ENCODE assay signal across 29 mouse cellular contexts in genomic region chr9:119038574-119038973, GRCm38 (mm10). TPM values are rescaled to one million over a fixed set of nuclear protein-coding genes. Genes with fewer than 3 reads are reported as not detected.
DNase-seq lines count a peak whose midpoint lies in the region; ATAC-seq and TF ChIP-seq lines count a peak whose summit lies in the region.
"Had no signal": no experiment of that assay in that cellular context is flagged by ENCODE, and none has a peak within 500 bp of the region (broad histone marks: within the 10 kb centered on the region; RNA-seq: fewer than 3 reads in every experiment).

No protein-coding gene starts in this region.

- H3K27ac ChIP-seq in MEL (ENCODE audit: control insufficient read depth, low read depth, low read length) = no peak overlapping the region
- no peak overlapping the region for H3K27ac ChIP-seq in liver, embryonic 14.5 days
- no peak overlapping the region for H3K27ac ChIP-seq in hindbrain, embryonic 11.5 days (ENCODE audit: low read depth, low read length)
- H3K27ac ChIP-seq: embryonic facial prominence, embryonic 12.5 days; embryonic facial prominence, embryonic 15.5 days; forebrain, embryonic 12.5 days; forebrain, embryonic 15.5 days; heart, embryonic 10.5 days; heart, embryonic 13.5 days; hindbrain, embryonic 13.5 days had no signal

- H3K9me3 ChIP-seq in E14TG2a.4 (ENCODE audit: low read length) = no peaks in the 10 kb centered on the region
- H3K9me3 ChIP-seq in MEL (replicated peaks; ENCODE audit: insufficient read depth, low read length) = no peaks in the 10 kb centered on the region
- no peaks in the 10 kb centered on the region for H3K9me3 ChIP-seq in liver, embryonic 14.5 days (ENCODE audit: control insufficient read depth, low read length)
- H3K9me3 ChIP-seq in hindbrain, embryonic 11.5 days (ENCODE audit: control insufficient read depth, low read length) = no peaks in the 10 kb centered on the region
- H3K9me3 ChIP-seq: embryonic facial prominence, embryonic 12.5 days; embryonic facial prominence, embryonic 15.5 days; forebrain, embryonic 12.5 days; forebrain, embryonic 15.5 days; heart, embryonic 10.5 days; heart, embryonic 13.5 days; hindbrain, embryonic 13.5 days had no signal

- H3K79me2 ChIP-seq in MEL (ENCODE audit: control insufficient read depth, insufficient read depth, low read length, poor library complexity) = no peaks in the 10 kb centered on the region

- no peak for TF ChIP-seq POLR2A in MEL (IDR thresholded peaks at IDR 0.05; ENCODE audit: control insufficient read depth in 1 of 2, insufficient read depth in 1 of 2, low read depth in 1 of 2, low read length in 2 of 2, poor library complexity in 1 of 2)

- intact Hi-C loops in left cerebral cortex, postnatal 10 days (cut with DNase I) = no loop called here

- WGBS in liver, embryonic 14.5 days (ENCODE audit: insufficient replicate concordance) = 20% methylated on average over 3 of the region's 3 CpGs
- 91% methylated on average over 3 of the region's 3 CpGs for WGBS in hindbrain, embryonic 11.5 days

- peak; percentile 69; the same call in 1 of the 2 replicates for ATAC-seq in liver, embryonic 14.5 days (ENCODE audit: insufficient read depth)
- ATAC-seq in hindbrain, embryonic 11.5 days (ENCODE audit: low FRiP score) = no peak
- ATAC-seq: CD4-positive, CD25-positive, alpha-beta regulatory T cell, adult 4 months; forebrain, embryonic 15.5 days; hindbrain, embryonic 16.5 days; Patski had no signal

- peak; percentile 36 for DNase-seq in MEL (ENCODE audit: low read depth, low spot score)
- DNase-seq in liver, embryonic 14.5 days (ENCODE audit: low read depth in 3 of 3, low spot score in 3 of 3) = no peak
- DNase-seq in hindbrain, embryonic 11.5 days (ENCODE audit: low spot score) = no peak
- no peak for DNase-seq in left cerebral cortex, postnatal 10 days (ENCODE audit: extremely low spot score in 1 of 2, low spot score in 2 of 2)
- no peak for DNase-seq in frontal cortex, postnatal 36 days (ENCODE audit: low spot score in 2 of 2)
- DNase-seq: adrenal gland, postnatal 10 days; adrenal gland, postnatal 36 days; cerebellum, adult 11 months; cerebellum, adult 2 months; cerebellum, adult 9-11 months; cerebellum, postnatal 25 days; gastrocnemius, postnatal 10 days; gastrocnemius, postnatal 36 days; heart, adult 2 months; heart, postnatal 14 days had no signal

- H3K27me3 ChIP-seq in E14TG2a.4 (ENCODE audit: insufficient read depth, low read length) (peaks cover 23% of the 10 kb centered on the region), MEL (ENCODE audit: control insufficient read depth in 1 of 2, insufficient read depth in 2 of 2, low read length in 2 of 2) (no peaks in the 10 kb centered on the region)
- no peaks in the 10 kb centered on the region for H3K27me3 ChIP-seq in liver, embryonic 14.5 days (ENCODE audit: control insufficient read depth, insufficient read depth, low read length)
- H3K27me3 ChIP-seq in hindbrain, embryonic 11.5 days (ENCODE audit: control insufficient read depth, insufficient read depth, low read length) = no peaks in the 10 kb centered on the region
- H3K27me3 ChIP-seq: embryonic facial prominence, embryonic 12.5 days; embryonic facial prominence, embryonic 15.5 days; forebrain, embryonic 12.5 days; forebrain, embryonic 15.5 days; heart, embryonic 13.5 days; hindbrain, embryonic 13.5 days; Patski had no signal

- peak in 1 of 2 experiments; percentile 33; a peak in 2 of 4 replicates for TF ChIP-seq EP300 in MEL (IDR thresholded peaks at IDR 0.05; ENCODE audit: low read depth in 1 of 2, low read length in 2 of 2)
- peak; percentile 16; the same call in 1 of the 2 replicates for TF ChIP-seq EP300 in liver, embryonic 14.5 days (IDR thresholded peaks at IDR 0.05; ENCODE audit: low read depth)

- peaks cover 35% of the 10 kb centered on the region for H3K4me1 ChIP-seq in E14TG2a.4 (replicated peaks; ENCODE audit: low read depth, low read length)
- no peaks in the 10 kb centered on the region for H3K4me1 ChIP-seq in MEL (ENCODE audit: control insufficient read depth in 1 of 2, insufficient read depth in 2 of 2, low read length in 2 of 2)
- no peaks in the 10 kb centered on the region for H3K4me1 ChIP-seq in liver, embryonic 14.5 days (replicated peaks; ENCODE audit: control insufficient read depth in 2 of 2, insufficient read depth in 2 of 2, low read length in 1 of 2)
- H3K4me1 ChIP-seq in hindbrain, embryonic 11.5 days (replicated peaks; ENCODE audit: control insufficient read depth, insufficient read depth, low read length) = 0 out of 2 replicates have a peak, but pooled peaks cover 4% of the 10 kb centered on the region

- no peak overlapping the region for H3K9ac ChIP-seq in MEL (ENCODE audit: control insufficient read depth, low read depth, low read length, poor library complexity, severe bottlenecking)
- no peak overlapping the region for H3K9ac ChIP-seq in liver, embryonic 14.5 days (replicated peaks)
- no peak overlapping the region for H3K9ac ChIP-seq in hindbrain, embryonic 11.5 days (ENCODE audit: low read depth, low read length)
- H3K9ac ChIP-seq: embryonic facial prominence, embryonic 12.5 days; embryonic facial prominence, embryonic 15.5 days; forebrain, embryonic 12.5 days; forebrain, embryonic 15.5 days; heart, embryonic 13.5 days; hindbrain, embryonic 13.5 days had no signal

- H3K4me3 ChIP-seq in E14TG2a.4 (replicated peaks; ENCODE audit: low read length) (no peak overlapping the region), MEL (ENCODE audit: control insufficient read depth in 1 of 2, insufficient read depth in 1 of 2, low read depth in 2 of 2, low read length in 2 of 2) (no peak overlapping the region)
- no peak overlapping the region for H3K4me3 ChIP-seq in liver, embryonic 14.5 days (ENCODE audit: insufficient read depth in 1 of 2, low read depth in 2 of 2, low read length in 2 of 2)
- no peak overlapping the region for H3K4me3 ChIP-seq in hindbrain, embryonic 11.5 days (ENCODE audit: low read depth, low read length)
- H3K4me3 ChIP-seq: embryonic facial prominence, embryonic 12.5 days; embryonic facial prominence, embryonic 15.5 days; erythroblast, embryonic 14.5 days; forebrain, embryonic 12.5 days; forebrain, embryonic 15.5 days; heart, adult 2 months; heart, embryonic 10.5 days; heart, embryonic 13.5 days; hindbrain, embryonic 13.5 days had no signal

- 0 out of 2 replicates have a peak, but pooled peaks have one; percentile 0 for TF ChIP-seq CTCF in E14TG2a.4 (conservative IDR thresholded peaks at IDR 0.05; ENCODE audit: low read length)
- no peak for TF ChIP-seq CTCF in MEL (IDR thresholded peaks at IDR 0.05 in 2 of 3, conservative IDR thresholded peaks at IDR 0.05 in 1 of 3; ENCODE audit: control insufficient read depth in 1 of 3, insufficient read depth in 1 of 3, low read depth in 2 of 3, low read length in 3 of 3, poor library complexity in 1 of 3, severe bottlenecking in 1 of 3)
- no peak for TF ChIP-seq CTCF in liver, embryonic 14.5 days (IDR thresholded peaks at IDR 0.05; ENCODE audit: low read depth)

- TF ChIP-seq RAD21 in MEL (IDR thresholded peaks at IDR 0.05; ENCODE audit: low read depth, low read length) = no peak

- H3K4me2 ChIP-seq in liver, embryonic 14.5 days (ENCODE audit: low read depth) = no peak overlapping the region
- no peak overlapping the region for H3K4me2 ChIP-seq in hindbrain, embryonic 11.5 days (replicated peaks; ENCODE audit: low read depth, low read length)
- H3K4me2 ChIP-seq: embryonic facial prominence, embryonic 12.5 days; embryonic facial prominence, embryonic 15.5 days; forebrain, embryonic 12.5 days; forebrain, embryonic 15.5 days; heart, embryonic 13.5 days; hindbrain, embryonic 13.5 days had no signal

- H3K36me3 ChIP-seq in E14TG2a.4 (ENCODE audit: insufficient read depth, low read length) (no peaks in the 10 kb centered on the region), MEL (ENCODE audit: control insufficient read depth in 1 of 2, insufficient read depth in 2 of 2, low read length in 2 of 2) (no peaks in the 10 kb centered on the region; a peak in 1 of 4 replicates)
- H3K36me3 ChIP-seq in liver, embryonic 14.5 days (replicated peaks; ENCODE audit: control insufficient read depth, insufficient read depth, low read depth) = no peaks in the 10 kb centered on the region; the same call in 1 of the 2 replicates
- H3K36me3 ChIP-seq in hindbrain, embryonic 11.5 days (ENCODE audit: control insufficient read depth, insufficient read depth, low read length) = no peaks in the 10 kb centered on the region

TF ChIP-seq in MEL, 35 proteins besides CTCF, POLR2A, EP300 and RAD21 (continues in another document):
- no peak for TF ChIP-seq ZC3H11A (IDR thresholded peaks at IDR 0.05; ENCODE audit: low read depth, low read length)
- TF ChIP-seq TAL1 (IDR thresholded peaks at IDR 0.05; ENCODE audit: low read length) = peak; percentile 33; the same call in 1 of the 2 replicates
- no peak for TF ChIP-seq BHLHE40 (IDR thresholded peaks at IDR 0.05; ENCODE audit: borderline replicate concordance, low read depth, low read length)
- TF ChIP-seq SIN3A (IDR thresholded peaks at IDR 0.05; ENCODE audit: low read length) = no peak
- TF ChIP-seq KAT2A (conservative IDR thresholded peaks at IDR 0.05; ENCODE audit: low read depth, low read length) = no peak
- TF ChIP-seq NELFE (IDR thresholded peaks at IDR 0.05; ENCODE audit: low read depth, low read length) = no peak
- TF ChIP-seq USF2 (IDR thresholded peaks at IDR 0.05; ENCODE audit: borderline replicate concordance in 1 of 2, insufficient read depth in 1 of 2, low read depth in 1 of 2, low read length in 2 of 2) = no peak
- TF ChIP-seq USF1 (IDR thresholded peaks at IDR 0.05; ENCODE audit: low read depth, low read length) = no peak
- TF ChIP-seq TCF12 (IDR thresholded peaks at IDR 0.05; ENCODE audit: low read depth, low read length) = peak; percentile 33; the same call in 1 of the 2 replicates
- peak; percentile 49 for TF ChIP-seq GATA1 (IDR thresholded peaks at IDR 0.05; ENCODE audit: low read depth, low read length)

RNA-seq across cellular contexts. Expression of gene Vill, which starts 14.0 kb away (rescaled TPM):
- total RNA-seq in MEL (2012; rRNA removed) = 76.2 and 83.3 TPM in 2 replicates
- polyA plus RNA-seq in MEL (2012; ENCODE audit: insufficient read depth in 1 of 2, insufficient read length in 2 of 2, low read depth in 1 of 2, low replicate concordance in 2 of 2, missing spikeins in 1 of 2) = 100 to 1,000 TPM in 1 of 2 experiments, 10 to 100 TPM in 1; 90.9 to 197 TPM
- polyA plus RNA-seq in liver, embryonic 14.5 days (2012; rRNA removed) = 9.7 and 10.4 TPM in 2 replicates
- 7.4 and 8.4 TPM in 2 replicates for polyA plus RNA-seq in liver, embryonic 14.5 days (2014; fragmentation: Nextera tagmentation; extraction: Ambion mirVana)
- polyA plus RNA-seq in hindbrain, embryonic 11.5 days (2014; fragmentation: Nextera tagmentation; extraction: Ambion mirVana) = 7.5 and 8.8 TPM in 2 replicates
- 1 to 10 TPM; 4.9 TPM for total RNA-seq in left cerebral cortex, postnatal 10 days (2021)
- polyA plus RNA-seq: erythroblast, embryonic 14.5 days had no signal

RNA-seq across cellular contexts. Expression of gene Plcd1, which starts 54.7 kb away (rescaled TPM):
- total RNA-seq in MEL (2012; rRNA removed) = not detected in 2 replicates
- under 1 TPM in 1 of 2 experiments, not detected in 1; 0.36 TPM for polyA plus RNA-seq in MEL (2012; ENCODE audit: insufficient read depth in 1 of 2, insufficient read length in 2 of 2, low read depth in 1 of 2, low replicate concordance in 2 of 2, missing spikeins in 1 of 2)
- polyA plus RNA-seq in liver, embryonic 14.5 days (2012; rRNA removed) = 0.97 and 1.1 TPM in 2 replicates
- 0.95 and 1.2 TPM in 2 replicates for polyA plus RNA-seq in liver, embryonic 14.5 days (2014; fragmentation: Nextera tagmentation; extraction: Ambion mirVana)
- 27.7 and 28.8 TPM in 2 replicates for polyA plus RNA-seq in hindbrain, embryonic 11.5 days (2014; fragmentation: Nextera tagmentation; extraction: Ambion mirVana)
- 10 to 100 TPM; 10.1 to 11.9 TPM for total RNA-seq in left cerebral cortex, postnatal 10 days (2021)
- total RNA-seq: common myeloid progenitor, adult 5-6 weeks; granulocyte monocyte progenitor cell, adult 5-6 weeks had no signal

Comparison
In these comparisons a context has a peak if more than half of its experiments do, and no peak if none do; other contexts are left out.
1. RNA of gene Plcd1, which starts 54.7 kb away (polyA plus RNA-seq): 27.7 to 28.8 TPM in hindbrain, embryonic 11.5 days; 0.95 to 1.2 TPM in liver, embryonic 14.5 days and 0.36 TPM in MEL; every median in the first group is over 10 times any median in the second.